ENCODE assay signal across 18 mouse cellular contexts in the genomic region with DNA sequence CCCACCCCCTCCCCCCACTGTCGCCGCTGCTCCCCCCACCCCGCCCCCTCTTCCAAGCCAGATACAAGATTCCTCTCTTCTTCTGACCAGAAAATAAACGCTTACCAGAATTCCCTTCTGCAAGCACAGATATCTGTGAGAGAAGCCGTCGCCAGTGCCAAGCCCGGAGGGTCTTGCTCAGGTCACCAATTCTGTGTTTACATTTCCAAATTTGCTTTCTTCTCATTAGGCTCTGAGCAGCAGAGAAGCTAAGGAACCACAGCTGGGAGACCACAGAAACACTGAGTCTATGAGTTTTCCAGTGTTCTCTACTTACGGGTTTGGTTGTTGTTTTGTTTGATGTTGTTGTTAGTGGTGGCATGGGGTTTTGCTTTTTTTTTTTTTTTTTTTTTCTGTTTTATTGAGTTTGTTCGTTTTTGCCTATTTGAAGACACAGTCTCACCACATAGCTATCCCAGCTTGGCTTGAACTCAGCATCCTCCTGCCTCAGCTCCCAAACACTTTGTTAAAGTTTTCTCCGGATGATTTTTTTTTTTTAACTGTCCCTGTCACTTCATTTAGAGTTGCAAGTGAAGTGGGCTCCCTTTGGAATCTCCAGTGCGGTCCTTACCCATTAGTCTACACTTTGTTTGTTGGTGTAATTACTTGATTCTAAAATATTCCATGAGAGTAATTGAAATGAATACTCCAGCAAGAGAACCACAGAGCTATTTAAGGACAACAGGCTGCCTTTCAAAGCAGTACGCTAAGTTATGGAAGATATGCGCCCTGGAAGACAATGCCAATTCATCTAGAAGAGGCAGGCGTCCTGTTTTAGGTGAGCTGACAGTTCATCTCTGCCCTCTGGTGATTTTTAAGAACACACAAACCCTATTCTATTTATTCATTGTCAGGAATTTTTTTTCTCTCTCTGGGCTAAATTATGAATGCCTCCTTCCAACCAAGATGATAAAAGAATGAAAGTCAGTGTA.
DNase-seq lines count a peak whose midpoint lies in the region; ATAC-seq and TF ChIP-seq lines count a peak whose summit lies in the region.
"Had no signal": no experiment of that assay in that cellular context is flagged by ENCODE, and none has a peak within 500 bp of the region (broad histone marks: within the 10 kb centered on the region; RNA-seq: fewer than 3 reads in every experiment).

No protein-coding gene starts in this region.

- H3K36me3 ChIP-seq in kidney, embryonic 15.5 days, result no peaks in the 10 kb centered on the region
- H3K36me3 ChIP-seq in lung, postnatal 0 days (ENCODE audit: insufficient read depth, low read length), result no peaks in the 10 kb centered on the region
- H3K36me3 ChIP-seq in embryonic facial prominence, embryonic 14.5 days (ENCODE audit: control insufficient read depth, insufficient read depth, low read length), result no peaks in the 10 kb centered on the region
- no peaks in the 10 kb centered on the region for H3K36me3 ChIP-seq in stomach, postnatal 0 days (ENCODE audit: control insufficient read depth, insufficient read depth, low read length)
- H3K36me3 ChIP-seq: limb, embryonic 13.5 days; midbrain, embryonic 15.5 days had no signal

- WGBS in kidney, embryonic 15.5 days, result 55% methylated on average over 14 of the region's 14 CpGs
- 34% methylated on average over 12 of the region's 14 CpGs for WGBS in lung, postnatal 0 days
- WGBS in embryonic facial prominence, embryonic 14.5 days, result 45% methylated on average over 13 of the region's 14 CpGs
- WGBS in stomach, postnatal 0 days, result 38% methylated on average over 14 of the region's 14 CpGs

- no peak for TF ChIP-seq CTCF in lung, postnatal 0 days (IDR thresholded peaks at IDR 0.05)
- TF ChIP-seq CTCF in stomach, postnatal 0 days (IDR thresholded peaks at IDR 0.05; ENCODE audit: low read depth), result no peak

- TF ChIP-seq EP300 in lung, postnatal 0 days (IDR thresholded peaks at IDR 0.05), result no peak; the same call in 1 of the 2 replicates
- no peak for TF ChIP-seq EP300 in stomach, postnatal 0 days (optimal IDR thresholded peaks at IDR 0.05)

- H3K9me3 ChIP-seq in kidney, embryonic 15.5 days (replicated peaks), result no peaks in the 10 kb centered on the region
- H3K9me3 ChIP-seq in lung, postnatal 0 days (ENCODE audit: low read length), result no peaks in the 10 kb centered on the region
- H3K9me3 ChIP-seq in embryonic facial prominence, embryonic 14.5 days (ENCODE audit: control insufficient read depth, low read length), result no peaks in the 10 kb centered on the region
- no peaks in the 10 kb centered on the region for H3K9me3 ChIP-seq in stomach, postnatal 0 days (ENCODE audit: control insufficient read depth, low read length)
- H3K9me3 ChIP-seq: limb, embryonic 13.5 days; midbrain, embryonic 15.5 days had no signal

- no peak overlapping the region for H3K9ac ChIP-seq in kidney, embryonic 15.5 days
- no peak overlapping the region for H3K9ac ChIP-seq in lung, postnatal 0 days (replicated peaks; ENCODE audit: low read depth)
- no peak overlapping the region for H3K9ac ChIP-seq in embryonic facial prominence, embryonic 14.5 days (ENCODE audit: low read depth, low read length)
- H3K9ac ChIP-seq in stomach, postnatal 0 days (ENCODE audit: low read length), result no peak overlapping the region
- H3K9ac ChIP-seq: limb, embryonic 13.5 days; midbrain, embryonic 15.5 days had no signal

- H3K27ac ChIP-seq in kidney, embryonic 15.5 days, result peak overlapping the region; percentile 1; the same call in 1 of the 2 replicates
- H3K27ac ChIP-seq in lung, postnatal 0 days (ENCODE audit: low read length), result peak overlapping the region; percentile 47
- H3K27ac ChIP-seq in embryonic facial prominence, embryonic 14.5 days (replicated peaks; ENCODE audit: low read depth, low read length), result no peak overlapping the region
- H3K27ac ChIP-seq in stomach, postnatal 0 days (replicated peaks), result 0 out of 2 replicates have a peak overlapping the region, but pooled peaks have one; percentile 24
- H3K27ac ChIP-seq: heart, adult 2 months; limb, embryonic 13.5 days; midbrain, embryonic 15.5 days had no signal

- peaks cover 51% of the 10 kb centered on the region for H3K4me1 ChIP-seq in kidney, embryonic 15.5 days
- peaks cover 5% of the 10 kb centered on the region; the same call in 1 of the 2 replicates for H3K4me1 ChIP-seq in lung, postnatal 0 days (ENCODE audit: insufficient read depth, low read depth, low read length)
- no peaks in the 10 kb centered on the region for H3K4me1 ChIP-seq in embryonic facial prominence, embryonic 14.5 days (ENCODE audit: control insufficient read depth, insufficient read depth, low read length)
- H3K4me1 ChIP-seq in stomach, postnatal 0 days (replicated peaks; ENCODE audit: control insufficient read depth, insufficient read depth), result no peaks in the 10 kb centered on the region

- no peak for DNase-seq in kidney, adult 8-10 months
- peak; percentile 82 for DNase-seq in lung, postnatal 0 days (ENCODE audit: low spot score)
- DNase-seq in lung, postnatal 36 days, result no peak
- DNase-seq in embryonic facial prominence, embryonic 14.5 days (ENCODE audit: low spot score), result peak; percentile 65
- no peak for DNase-seq in stomach, postnatal 0 days (ENCODE audit: low spot score)
- no peak for DNase-seq in spleen, adult 18-20 months
- DNase-seq: adrenal gland, postnatal 10 days; cerebellum, adult 8-10 months; gastrocnemius, postnatal 10 days; heart, adult 2 months; heart, postnatal 36 days; right cerebral cortex, postnatal 14 days; thymus, adult 18-20 months had no signal

- no peak overlapping the region for H3K4me3 ChIP-seq in kidney, embryonic 15.5 days (replicated peaks)
- H3K4me3 ChIP-seq in lung, postnatal 0 days (ENCODE audit: low read depth, low read length), result no peak overlapping the region
- H3K4me3 ChIP-seq in embryonic facial prominence, embryonic 14.5 days (ENCODE audit: low read depth, low read length), result no peak overlapping the region
- no peak overlapping the region for H3K4me3 ChIP-seq in stomach, postnatal 0 days (ENCODE audit: low read depth, low read length)
- H3K4me3 ChIP-seq: heart, adult 2 months; limb, embryonic 13.5 days; midbrain, embryonic 15.5 days had no signal

- no peaks in the 10 kb centered on the region for H3K27me3 ChIP-seq in kidney, embryonic 15.5 days
- no peaks in the 10 kb centered on the region for H3K27me3 ChIP-seq in lung, postnatal 0 days (replicated peaks; ENCODE audit: insufficient read depth, low read length)
- no peaks in the 10 kb centered on the region for H3K27me3 ChIP-seq in embryonic facial prominence, embryonic 14.5 days (replicated peaks; ENCODE audit: control insufficient read depth, insufficient read depth, low read length)
- H3K27me3 ChIP-seq in stomach, postnatal 0 days (ENCODE audit: control insufficient read depth, insufficient read depth, low read length), result no peaks in the 10 kb centered on the region
- H3K27me3 ChIP-seq: limb, embryonic 13.5 days; midbrain, embryonic 15.5 days had no signal

- no peak overlapping the region; the same call in 1 of the 2 replicates for H3K4me2 ChIP-seq in kidney, embryonic 15.5 days
- H3K4me2 ChIP-seq in lung, postnatal 0 days (replicated peaks; ENCODE audit: low read depth, low read length), result no peak overlapping the region
- H3K4me2 ChIP-seq in embryonic facial prominence, embryonic 14.5 days (ENCODE audit: low read depth, low read length), result no peak overlapping the region
- H3K4me2 ChIP-seq in stomach, postnatal 0 days (replicated peaks; ENCODE audit: low read depth), result no peak overlapping the region; the same call in 1 of the 2 replicates
- H3K4me2 ChIP-seq: midbrain, embryonic 15.5 days had no signal

- ATAC-seq in kidney, embryonic 15.5 days (replicated peaks; ENCODE audit: low FRiP score), result no peak
- ATAC-seq in lung, postnatal 0 days, result peak; percentile 69
- ATAC-seq in embryonic facial prominence, embryonic 14.5 days (ENCODE audit: low read depth), result no peak
- ATAC-seq in stomach, postnatal 0 days (ENCODE audit: low FRiP score, low TSS enrichment), result no peak
- ATAC-seq: CD4-positive, CD25-positive, alpha-beta regulatory T cell, adult 4 months; intestine, embryonic 16.5 days; midbrain, embryonic 15.5 days had no signal

Comparison
In these comparisons a context has a peak if more than half of its experiments do, and no peak if none do; other contexts are left out.
1. DNase-seq: peak in lung, postnatal 0 days (single experiment) and embryonic facial prominence, embryonic 14.5 days (single experiment); none in kidney, adult 8-10 months (0 of 2), lung, postnatal 36 days (single experiment), stomach, postnatal 0 days (single experiment) and spleen, adult 18-20 months (0 of 2).